Mouse (Mus musculus): Measurements from ENCODE around the gene A530084C06Rik.

- TF ChIP-seq CTCF (IDR thresholded peaks at IDR 0.05; ENCODE audit: low read depth) (no peak), EP300 (IDR thresholded peaks at IDR 0.05; ENCODE audit: low read depth) (no peak)
Observed at GRCm38 (mm10) chr13:31567099-31567498, 8.0 kb upstream of the A530084C06Rik start.

All from liver, embryonic 14.5 days (tissue).